Mouse (Mus musculus) midbrain, postnatal 0 days (tissue): ENCODE measurements around the gene Akap2. TPM values are rescaled to one million over a fixed set of nuclear protein-coding genes. Genes with fewer than 3 reads are reported as not detected.
"Not testable (repeated sequence)": the region's sequence is repeated elsewhere in the genome, so short reads cannot be mapped to it uniquely, and the experiment has no call there.

Source experiments
- ATAC-seq: fragments of 200-750 bp; cut with Nextera tagmentation; 2 replicates; pipeline ENCODE4 v1.8.0; 2017; ENCODE audit warnings: moderate number of reproducible peaks, mild to moderate bottlenecking, moderate TSS enrichment, moderate library complexity; ENCODE audit not compliant: low FRiP score
- DNase-seq: peaks from one replicate; pipeline ENCODE4 v3.0.0-alpha.2; 2015; ENCODE audit warnings: low spot score
- H3K27ac ChIP-seq: fragments of 300-500 bp; sonication (generic); 2 replicates; pipeline ENCODE4 v1.5.1; 2014; ENCODE audit warnings: low read depth, mild to moderate bottlenecking, low read length, mixed read lengths
- H3K27me3 ChIP-seq: fragments of 300-500 bp; sonication (generic); 2 replicates; pipeline ENCODE4 v1.6.1; 2014; ENCODE audit warnings: low read length, control low read depth, mixed read lengths; ENCODE audit not compliant: insufficient read depth
- H3K36me3 ChIP-seq: fragments of 300-500 bp; sonication (generic); 2 replicates; pipeline ENCODE4 v1.6.1; 2014; ENCODE audit warnings: low read length, control low read depth, mixed read lengths; ENCODE audit not compliant: insufficient read depth
- H3K4me1 ChIP-seq: fragments of 300-500 bp; sonication (generic); 2 replicates; pipeline ENCODE4 v1.6.1; 2014; ENCODE audit warnings: mild to moderate bottlenecking, control low read depth, antibody characterized with exemption, low read length, mixed read lengths; ENCODE audit not compliant: insufficient read depth
- H3K4me2 ChIP-seq: fragments of 300-500 bp; sonication (generic); 2 replicates; pipeline ENCODE4 v1.6.1; 2014; ENCODE audit warnings: low read depth, mild to moderate bottlenecking, low read length, mixed read lengths; ENCODE audit not compliant: poor library complexity, severe bottlenecking
- H3K4me3 ChIP-seq: fragments of 300-500 bp; sonication (generic); 2 replicates; pipeline ENCODE4 v1.5.1; 2014; ENCODE audit warnings: low read depth, mild to moderate bottlenecking, low read length, moderate library complexity
- H3K9ac ChIP-seq: fragments of 300-500 bp; sonication (generic); replicated peaks from 2 replicates; pipeline ENCODE4 v1.6.1; 2014; ENCODE audit warnings: mild to moderate bottlenecking, low read length, moderate library complexity, mixed read lengths; ENCODE audit not compliant: poor library complexity, severe bottlenecking
- H3K9me3 ChIP-seq: fragments of 300-500 bp; sonication (generic); 2 replicates; pipeline ENCODE4 v1.6.1; 2016; ENCODE audit warnings: low read length, control low read depth
- CTCF ChIP-seq: IDR thresholded peaks from 2 replicates; pipeline ENCODE4 v1.5.1; 2016; ENCODE audit warnings: antibody characterized with exemption, mild to moderate bottlenecking
- WGBS: fragments of 180-500 bp; shearing (Covaris S2); extraction: QIAGEN DNeasy Blood & Tissue Kit; methylation state at CpG from one replicate; pipeline ENCODE4 v1.1.7; 2014; 5-methylcytosine and 5-hydroxymethylcytosine counted together
- polyA plus RNA-seq: library from polyadenylated mRNA; unstranded; fragments of >200 nt; fragmentation: Nextera tagmentation; extraction: Ambion mirVana; gene quantifications from 2 replicates; pipeline ENCODE4 v1.2.1, GENCODE M21; 2015
- total RNA-seq: library from RNA; depleted of rRNA; stranded (reverse); fragments of >200 nt; gene quantifications from 2 replicates; pipeline ENCODE4 v1.2.3, GENCODE M21; 2014

The Akap2 gene
- total and polyA plus RNA-seq, 2 experiments from 2014 or later, result 12.1 to 24.4 TPM

GRCm38 (mm10) chr4:57884511-57884910 lies 167.1 kb downstream of the Akap2 start:
- no peaks in the 10 kb centered on the region for H3K27me3 ChIP-seq
- WGBS, result 91% methylated on average over 3 of the region's 3 CpGs
- DNase-seq, result no peak

GRCm38 (mm10) chr4:57885186-57885585 lies 167.7 kb downstream of the Akap2 start:
- no peaks in the 10 kb centered on the region for H3K36me3 ChIP-seq
- H3K27ac ChIP-seq, result no peak overlapping the region
- H3K9me3 ChIP-seq, result no peaks in the 10 kb centered on the region
- H3K4me1 ChIP-seq, result no peaks in the 10 kb centered on the region
- no peaks in the 10 kb centered on the region for H3K27me3 ChIP-seq
- ATAC-seq (no peak), DNase-seq (no peak)
- no peak overlapping the region for H3K4me2 ChIP-seq
- no peak overlapping the region for H3K9ac ChIP-seq
- TF ChIP-seq CTCF, result no peak
- no peak overlapping the region for H3K4me3 ChIP-seq
- 68% methylated on average over 2 of the region's 2 CpGs for WGBS

More at GRCm38 (mm10) chr4:57884511-57884910, 167.1 kb downstream of the Akap2 start:
- Histone ChIP-seq H3K4me1 (no peaks in the 10 kb centered on the region), H3K4me3 (no peak overlapping the region), H3K9ac (no peak overlapping the region), H3K27ac (no peak overlapping the region), H3K36me3 (no peaks in the 10 kb centered on the region), H3K4me2 (no peak overlapping the region), H3K9me3 (no peaks in the 10 kb centered on the region)
- TF ChIP-seq CTCF, result no peak
- ATAC-seq, result no peak

- DNase-seq, result peak; percentile 42
Observed at GRCm38 (mm10) chr4:57886066-57886887, 168.8 kb downstream of the Akap2 start.

GRCm38 (mm10) chr4:57886888-57887230 lies 169.4 kb downstream of the Akap2 start:
- Histone ChIP-seq H3K9ac (no peak overlapping the region), H3K4me2 (no peak overlapping the region), H3K4me3 (no peak overlapping the region), H3K36me3 (no peaks in the 10 kb centered on the region), H3K27me3 (no peaks in the 10 kb centered on the region), H3K4me1 (no peaks in the 10 kb centered on the region), H3K9me3 (no peaks in the 10 kb centered on the region), H3K27ac (no peak overlapping the region)
- DNase-seq, result no peak
- 96% methylated on average over 3 of the region's 3 CpGs for WGBS
- no peak for TF ChIP-seq CTCF
- no peak for ATAC-seq

More at GRCm38 (mm10) chr4:57886066-57886887, 168.8 kb downstream of the Akap2 start:
- Histone ChIP-seq H3K4me3 (no peak overlapping the region), H3K9ac (no peak overlapping the region), H3K9me3 (no peaks in the 10 kb centered on the region), H3K4me2 (no peak overlapping the region), H3K36me3 (no peaks in the 10 kb centered on the region), H3K27me3 (no peaks in the 10 kb centered on the region), H3K27ac (no peak overlapping the region), H3K4me1 (no peaks in the 10 kb centered on the region)
- no peak for TF ChIP-seq CTCF
- no peak for ATAC-seq
- 54% methylated on average over 11 of the region's 11 CpGs for WGBS

GRCm38 (mm10) chr4:57888246-57888645 lies 170.8 kb downstream of the Akap2 start:
- H3K27ac ChIP-seq, result no peak overlapping the region
- no peak overlapping the region for H3K4me2 ChIP-seq
- H3K36me3 ChIP-seq, result no peaks in the 10 kb centered on the region
- H3K4me3 ChIP-seq, result no peak overlapping the region
- no peak overlapping the region for H3K9ac ChIP-seq
- TF ChIP-seq CTCF, result no peak
- DNase-seq (no peak), ATAC-seq (no peak)
- H3K9me3 ChIP-seq, result no peaks in the 10 kb centered on the region
- no peaks in the 10 kb centered on the region for H3K27me3 ChIP-seq
- WGBS, result 92% methylated on average over 2 of the region's 2 CpGs
- no peaks in the 10 kb centered on the region for H3K4me1 ChIP-seq

- not testable (repeated sequence) for H3K4me1 ChIP-seq, H3K4me3 ChIP-seq, H3K9me3 ChIP-seq, H3K9ac ChIP-seq, H3K4me2 ChIP-seq, H3K36me3 ChIP-seq, H3K27me3 ChIP-seq, H3K27ac ChIP-seq, ATAC-seq, DNase-seq
- 96% methylated on average over 1 of the region's 1 CpGs for WGBS
Observed at GRCm38 (mm10) chr4:57888978-57889377, 171.5 kb downstream of the Akap2 start.
